Mouse (Mus musculus): ENCODE data around the gene Mettl24. TPM values are rescaled to one million over a fixed set of nuclear protein-coding genes. Genes with fewer than 3 reads are reported as not detected.

Mettl24 gene
- polyA plus RNA-seq, 1 experiment from 2014 or later = 2.1 TPM

DNA sequence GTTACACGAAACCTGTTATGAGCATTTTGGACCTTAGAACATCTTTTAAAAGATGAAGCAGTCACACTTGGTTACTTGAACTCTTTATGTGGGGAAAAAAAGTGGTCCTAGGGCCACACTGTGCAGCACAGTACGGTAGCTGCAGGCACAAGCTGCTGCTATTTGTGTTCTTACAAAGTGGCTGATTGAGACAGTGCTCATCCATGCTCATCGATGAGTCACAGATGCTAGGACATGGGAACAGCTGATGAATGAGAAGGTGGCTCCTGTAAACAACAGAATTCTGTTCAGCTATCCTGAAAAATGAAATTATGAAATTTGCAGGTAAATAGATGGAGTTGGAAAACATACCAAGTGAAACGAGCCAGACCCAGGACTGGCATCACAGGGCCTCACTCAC is 144.6 kb downstream of the Mettl24 start:
- WGBS = 86% methylated on average over 4 of the region's 4 CpGs
- Histone ChIP-seq H3K27me3 (ENCODE audit: control insufficient read depth, insufficient read depth, low read length) (no peaks in the 10 kb centered on the region), H3K9ac (ENCODE audit: low read length) (no peak overlapping the region), H3K4me1 (ENCODE audit: control insufficient read depth, insufficient read depth, low read length) (no peaks in the 10 kb centered on the region), H3K36me3 (ENCODE audit: control insufficient read depth, insufficient read depth, low read length) (no peaks in the 10 kb centered on the region), H3K4me2 (ENCODE audit: low read depth, low read length) (no peak overlapping the region), H3K9me3 (replicated peaks; ENCODE audit: control insufficient read depth, low read length) (no peaks in the 10 kb centered on the region), H3K4me3 (replicated peaks; ENCODE audit: low read length) (no peak overlapping the region), H3K27ac (ENCODE audit: low read length) (no peak overlapping the region)
- no peak for ATAC-seq (ENCODE audit: insufficient read depth, low FRiP score)

DNA sequence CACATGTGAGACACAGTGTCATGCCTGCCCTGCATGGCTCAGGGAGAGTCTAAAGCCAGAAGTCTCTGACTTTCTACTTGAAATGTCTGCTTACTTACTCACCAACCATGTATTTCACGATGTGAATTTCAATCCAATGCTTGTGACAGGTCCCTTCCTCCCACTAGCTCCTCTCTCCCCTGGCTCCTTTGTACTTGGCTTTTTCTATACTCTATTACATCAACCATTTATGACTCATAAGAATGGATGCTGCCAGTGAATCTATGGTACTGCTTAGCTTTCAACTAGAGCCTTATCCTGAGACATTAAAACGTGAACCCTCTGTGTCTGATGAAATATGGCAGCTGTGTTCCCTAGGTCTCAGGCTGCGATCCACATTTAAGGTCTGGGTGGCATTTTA is 147.2 kb downstream of the Mettl24 start:
- H3K9ac ChIP-seq (ENCODE audit: low read length) = no peak overlapping the region
- no peaks in the 10 kb centered on the region for H3K9me3 ChIP-seq (replicated peaks; ENCODE audit: control insufficient read depth, low read length)
- H3K4me3 ChIP-seq (replicated peaks; ENCODE audit: low read length) = no peak overlapping the region
- H3K27me3 ChIP-seq (ENCODE audit: control insufficient read depth, insufficient read depth, low read length) = no peaks in the 10 kb centered on the region
- H3K27ac ChIP-seq (ENCODE audit: low read length) = no peak overlapping the region
- no peaks in the 10 kb centered on the region for H3K4me1 ChIP-seq (ENCODE audit: control insufficient read depth, insufficient read depth, low read length)
- no peak for ATAC-seq (ENCODE audit: insufficient read depth, low FRiP score)
- no peak overlapping the region for H3K4me2 ChIP-seq (ENCODE audit: low read depth, low read length)
- H3K36me3 ChIP-seq (ENCODE audit: control insufficient read depth, insufficient read depth, low read length) = peaks cover 2% of the 10 kb centered on the region; the same call in 1 of the 2 replicates
- 76% methylated on average over 3 of the region's 3 CpGs for WGBS

DNA sequence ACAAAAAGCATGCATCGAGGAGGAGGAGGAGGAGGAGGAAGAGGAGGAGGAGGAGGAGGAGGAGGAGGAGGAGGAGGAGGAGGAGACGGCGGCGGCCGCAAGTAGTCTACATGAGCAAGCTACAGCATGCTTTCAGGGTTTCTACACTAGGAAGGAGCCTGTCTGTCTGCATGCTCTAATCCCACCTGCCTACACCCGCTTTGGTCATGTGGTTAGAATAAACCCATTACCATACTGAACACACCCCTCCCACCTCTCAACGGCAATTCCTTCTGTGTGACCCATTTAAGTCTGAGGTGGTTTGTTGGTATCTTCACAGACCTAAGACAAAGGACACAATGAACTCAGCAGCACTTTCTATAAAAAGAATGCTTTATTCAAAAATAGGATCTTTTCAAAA is 148.2 kb downstream of the Mettl24 start:
- Histone ChIP-seq H3K9ac (ENCODE audit: low read length) (no peak overlapping the region), H3K27me3 (ENCODE audit: control insufficient read depth, insufficient read depth, low read length) (no peaks in the 10 kb centered on the region), H3K9me3 (replicated peaks; ENCODE audit: control insufficient read depth, low read length) (no peaks in the 10 kb centered on the region), H3K4me1 (ENCODE audit: control insufficient read depth, insufficient read depth, low read length) (no peaks in the 10 kb centered on the region), H3K4me3 (replicated peaks; ENCODE audit: low read length) (no peak overlapping the region), H3K4me2 (ENCODE audit: low read depth, low read length) (no peak overlapping the region), H3K36me3 (ENCODE audit: control insufficient read depth, insufficient read depth, low read length) (peaks cover 5% of the 10 kb centered on the region; the same call in 1 of the 2 replicates), H3K27ac (ENCODE audit: low read length) (no peak overlapping the region)
- ATAC-seq (ENCODE audit: insufficient read depth, low FRiP score) = no peak
- WGBS = 77% methylated on average over 6 of the region's 7 CpGs

DNA sequence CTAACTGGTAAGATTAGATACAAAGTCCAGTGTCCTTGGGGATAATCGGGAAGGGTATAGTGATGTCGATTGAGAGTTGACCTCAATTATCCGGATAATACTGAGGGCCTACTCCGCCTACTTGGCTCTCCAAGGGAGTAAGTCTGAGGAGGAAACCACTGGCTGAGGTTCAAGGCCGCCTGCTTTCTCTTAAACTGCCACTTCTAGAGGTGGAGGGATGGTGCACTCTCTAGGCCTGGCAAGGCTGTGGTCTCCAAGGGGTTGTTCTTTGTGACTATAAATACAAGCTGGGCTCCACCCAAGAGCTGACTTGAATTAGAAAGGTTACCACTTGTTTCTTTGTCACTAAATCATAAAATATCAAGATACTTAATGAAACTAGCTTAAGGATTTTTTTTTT is 157.0 kb downstream of the Mettl24 start:
- no peak for ATAC-seq (ENCODE audit: insufficient read depth, low FRiP score)
- Histone ChIP-seq H3K4me2 (ENCODE audit: low read depth, low read length) (no peak overlapping the region), H3K27me3 (ENCODE audit: control insufficient read depth, insufficient read depth, low read length) (no peaks in the 10 kb centered on the region), H3K9ac (ENCODE audit: low read length) (no peak overlapping the region), H3K9me3 (replicated peaks; ENCODE audit: control insufficient read depth, low read length) (no peaks in the 10 kb centered on the region), H3K4me1 (ENCODE audit: control insufficient read depth, insufficient read depth, low read length) (no peaks in the 10 kb centered on the region), H3K4me3 (replicated peaks; ENCODE audit: low read length) (no peak overlapping the region), H3K27ac (ENCODE audit: low read length) (no peak overlapping the region), H3K36me3 (ENCODE audit: control insufficient read depth, insufficient read depth, low read length) (peaks cover 16% of the 10 kb centered on the region; the same call in 1 of the 2 replicates)
- WGBS = 90% methylated on average over 5 of the region's 5 CpGs

DNA sequence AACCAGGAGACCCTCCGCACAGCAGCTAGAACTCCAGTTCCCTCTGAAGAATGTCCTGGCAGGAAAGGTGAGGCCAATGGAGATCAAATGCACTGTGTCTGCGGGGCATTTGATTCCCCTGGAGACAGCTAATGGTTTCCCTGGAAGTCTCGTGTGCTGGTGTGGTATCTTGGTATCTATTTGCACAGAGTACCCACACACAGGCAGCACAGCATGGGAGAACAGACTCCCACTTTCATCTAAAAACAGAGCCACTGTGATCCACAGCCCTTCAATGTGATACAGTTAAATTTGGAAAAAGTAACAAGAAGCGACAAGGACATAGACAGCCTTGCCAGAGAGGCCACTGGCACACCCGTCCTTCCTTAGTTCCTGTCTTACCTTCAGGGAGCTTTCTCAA is 160.8 kb downstream of the Mettl24 start:
- no peaks in the 10 kb centered on the region for H3K4me1 ChIP-seq (ENCODE audit: control insufficient read depth, insufficient read depth, low read length)
- no peak overlapping the region for H3K4me3 ChIP-seq (replicated peaks; ENCODE audit: low read length)
- no peak for ATAC-seq (ENCODE audit: insufficient read depth, low FRiP score)
- H3K36me3 ChIP-seq (ENCODE audit: control insufficient read depth, insufficient read depth, low read length) = peaks cover 17% of the 10 kb centered on the region; the same call in 1 of the 2 replicates
- no peaks in the 10 kb centered on the region for H3K9me3 ChIP-seq (replicated peaks; ENCODE audit: control insufficient read depth, low read length)
- no peaks in the 10 kb centered on the region for H3K27me3 ChIP-seq (ENCODE audit: control insufficient read depth, insufficient read depth, low read length)
- H3K27ac ChIP-seq (ENCODE audit: low read length) = no peak overlapping the region
- no peak overlapping the region for H3K9ac ChIP-seq (ENCODE audit: low read length)
- 85% methylated on average over 5 of the region's 5 CpGs for WGBS
- H3K4me2 ChIP-seq (ENCODE audit: low read depth, low read length) = no peak overlapping the region

DNA sequence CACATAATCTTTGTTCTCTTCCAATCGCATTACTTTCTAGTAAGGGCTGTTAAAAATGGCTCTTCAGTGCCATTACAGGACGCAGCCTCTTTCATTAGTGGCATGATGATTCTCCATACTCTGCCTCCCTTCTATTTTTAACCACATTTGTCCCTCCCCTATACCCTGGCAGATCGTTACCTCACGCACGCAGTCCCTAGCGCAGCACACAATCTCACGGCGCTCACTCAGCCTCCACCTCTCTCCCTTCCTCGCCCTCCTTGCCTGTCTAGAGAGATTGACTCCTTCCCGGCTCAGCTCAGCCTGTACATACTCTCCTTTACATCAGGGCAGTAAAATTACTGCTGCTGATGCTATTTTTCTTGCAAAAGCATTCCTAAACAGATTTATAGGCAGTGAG is 161.5 kb downstream of the Mettl24 start:
- no peak overlapping the region for H3K4me2 ChIP-seq (ENCODE audit: low read depth, low read length)
- H3K4me3 ChIP-seq (replicated peaks; ENCODE audit: low read length) = no peak overlapping the region
- no peaks in the 10 kb centered on the region for H3K27me3 ChIP-seq (ENCODE audit: control insufficient read depth, insufficient read depth, low read length)
- H3K9ac ChIP-seq (ENCODE audit: low read length) = no peak overlapping the region
- ATAC-seq (ENCODE audit: insufficient read depth, low FRiP score) = no peak
- no peaks in the 10 kb centered on the region for H3K4me1 ChIP-seq (ENCODE audit: control insufficient read depth, insufficient read depth, low read length)
- peaks cover 17% of the 10 kb centered on the region; the same call in 1 of the 2 replicates for H3K36me3 ChIP-seq (ENCODE audit: control insufficient read depth, insufficient read depth, low read length)
- WGBS = 76% methylated on average over 10 of the region's 10 CpGs
- no peak overlapping the region for H3K27ac ChIP-seq (ENCODE audit: low read length)
- no peaks in the 10 kb centered on the region for H3K9me3 ChIP-seq (replicated peaks; ENCODE audit: control insufficient read depth, low read length)

DNA sequence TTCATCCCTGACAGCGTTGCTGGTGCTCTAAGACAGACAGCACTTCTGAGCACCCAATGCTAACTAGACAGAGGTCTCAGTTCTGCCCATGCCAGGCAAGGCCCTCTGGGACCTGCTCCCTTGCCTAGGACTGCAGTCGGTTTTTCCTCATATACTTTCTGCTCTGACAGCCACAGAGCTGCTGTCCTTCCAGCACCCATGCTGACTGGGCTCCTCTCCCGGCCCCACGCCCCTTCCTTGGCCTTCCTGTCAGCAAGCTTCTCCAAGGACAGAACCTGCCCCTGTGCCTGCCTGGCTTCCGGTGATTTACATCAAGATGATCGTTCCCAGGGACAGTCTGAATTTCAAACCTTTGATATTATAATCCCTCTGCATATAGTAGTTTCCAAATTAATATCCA is 162.5 kb downstream of the Mettl24 start:
- peaks cover 17% of the 10 kb centered on the region; the same call in 1 of the 2 replicates for H3K36me3 ChIP-seq (ENCODE audit: control insufficient read depth, insufficient read depth, low read length)
- no peak overlapping the region for H3K4me3 ChIP-seq (replicated peaks; ENCODE audit: low read length)
- ATAC-seq (ENCODE audit: insufficient read depth, low FRiP score) = no peak
- no peaks in the 10 kb centered on the region for H3K4me1 ChIP-seq (ENCODE audit: control insufficient read depth, insufficient read depth, low read length)
- H3K27ac ChIP-seq (ENCODE audit: low read length) = no peak overlapping the region
- H3K9ac ChIP-seq (ENCODE audit: low read length) = no peak overlapping the region
- no peak overlapping the region for H3K4me2 ChIP-seq (ENCODE audit: low read depth, low read length)
- WGBS = 80% methylated on average over 6 of the region's 6 CpGs
- H3K27me3 ChIP-seq (ENCODE audit: control insufficient read depth, insufficient read depth, low read length) = no peaks in the 10 kb centered on the region
- H3K9me3 ChIP-seq (replicated peaks; ENCODE audit: control insufficient read depth, low read length) = no peaks in the 10 kb centered on the region

DNA sequence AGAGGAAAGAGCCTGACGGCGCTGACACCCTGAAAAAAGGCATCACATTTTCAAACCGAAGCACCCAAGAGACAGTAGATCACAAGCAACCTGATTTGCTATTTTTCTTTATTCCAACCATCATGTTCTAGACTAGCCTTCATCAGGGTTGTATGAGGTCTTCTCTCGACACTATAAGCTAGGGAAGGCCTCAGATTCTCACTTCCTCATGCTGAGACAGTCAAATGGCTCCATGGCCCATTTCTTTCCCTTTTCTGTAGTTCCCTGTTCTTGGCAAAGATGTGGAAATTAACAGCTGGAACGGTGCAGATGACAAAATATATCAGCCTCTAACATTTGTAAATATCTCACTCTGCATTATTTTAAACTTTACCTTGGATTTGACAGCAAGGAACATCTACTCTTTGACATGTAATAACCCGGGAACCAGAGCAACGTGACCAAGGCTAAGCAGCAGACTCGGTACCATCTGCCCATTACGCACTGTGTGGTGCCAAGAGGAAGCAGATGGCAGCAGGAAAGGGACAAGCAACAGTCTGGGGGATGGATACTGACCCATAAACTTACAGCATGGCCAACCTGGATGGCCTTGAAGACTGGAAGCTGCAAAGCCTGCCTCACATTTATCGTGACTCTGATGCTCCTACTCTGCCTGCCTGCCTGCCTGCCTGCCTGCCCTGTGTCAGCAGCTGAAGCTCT is 164.2 kb downstream of the Mettl24 start:
- Histone ChIP-seq H3K27ac (ENCODE audit: low read length) (no peak overlapping the region), H3K4me3 (replicated peaks; ENCODE audit: low read length) (no peak overlapping the region), H3K36me3 (ENCODE audit: control insufficient read depth, insufficient read depth, low read length) (peaks cover 11% of the 10 kb centered on the region; the same call in 1 of the 2 replicates), H3K9ac (ENCODE audit: low read length) (no peak overlapping the region), H3K9me3 (replicated peaks; ENCODE audit: control insufficient read depth, low read length) (no peaks in the 10 kb centered on the region), H3K4me1 (ENCODE audit: control insufficient read depth, insufficient read depth, low read length) (no peaks in the 10 kb centered on the region), H3K27me3 (ENCODE audit: control insufficient read depth, insufficient read depth, low read length) (no peaks in the 10 kb centered on the region), H3K4me2 (ENCODE audit: low read depth, low read length) (no peak overlapping the region)
- ATAC-seq (ENCODE audit: insufficient read depth, low FRiP score) = no peak
- 88% methylated on average over 10 of the region's 10 CpGs for WGBS

DNA sequence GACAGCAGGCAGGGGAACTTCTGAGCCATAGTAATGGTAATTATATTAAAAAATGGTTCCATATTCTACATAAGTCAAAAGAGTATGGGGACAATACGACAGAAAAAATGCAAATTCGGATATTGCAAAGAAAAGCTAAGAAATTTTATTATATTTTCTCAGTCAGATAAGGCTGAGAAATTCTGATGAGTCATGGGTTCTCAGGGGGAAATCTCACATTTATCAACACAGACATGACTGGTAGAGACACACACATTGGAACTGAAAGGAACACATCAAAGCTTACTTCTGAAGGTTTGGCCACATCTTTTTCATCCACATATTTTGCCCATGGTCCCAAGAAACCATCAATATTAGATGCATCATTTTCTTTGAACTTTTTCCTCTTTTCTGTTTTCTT is 167.6 kb downstream of the Mettl24 start:
- no peaks in the 10 kb centered on the region for H3K4me1 ChIP-seq (ENCODE audit: control insufficient read depth, insufficient read depth, low read length)
- no peak overlapping the region for H3K9ac ChIP-seq (ENCODE audit: low read length)
- WGBS = 85% methylated on average over 2 of the region's 2 CpGs
- no peak for ATAC-seq (ENCODE audit: insufficient read depth, low FRiP score)
- no peak overlapping the region for H3K4me2 ChIP-seq (ENCODE audit: low read depth, low read length)
- H3K9me3 ChIP-seq (replicated peaks; ENCODE audit: control insufficient read depth, low read length) = no peaks in the 10 kb centered on the region
- H3K36me3 ChIP-seq (ENCODE audit: control insufficient read depth, insufficient read depth, low read length) = peaks cover 4% of the 10 kb centered on the region; the same call in 1 of the 2 replicates
- no peak overlapping the region for H3K4me3 ChIP-seq (replicated peaks; ENCODE audit: low read length)
- no peak overlapping the region for H3K27ac ChIP-seq (ENCODE audit: low read length)
- H3K27me3 ChIP-seq (ENCODE audit: control insufficient read depth, insufficient read depth, low read length) = no peaks in the 10 kb centered on the region
